Mouse (Mus musculus): ENCODE measurements at regions not wholly inside any gene's neighbourhood (a gene's known extent, or its start where the extent isn't known, plus 50 kb on each side); places are given as distances from the start of the nearest gene placed in this dataset.

DNA sequence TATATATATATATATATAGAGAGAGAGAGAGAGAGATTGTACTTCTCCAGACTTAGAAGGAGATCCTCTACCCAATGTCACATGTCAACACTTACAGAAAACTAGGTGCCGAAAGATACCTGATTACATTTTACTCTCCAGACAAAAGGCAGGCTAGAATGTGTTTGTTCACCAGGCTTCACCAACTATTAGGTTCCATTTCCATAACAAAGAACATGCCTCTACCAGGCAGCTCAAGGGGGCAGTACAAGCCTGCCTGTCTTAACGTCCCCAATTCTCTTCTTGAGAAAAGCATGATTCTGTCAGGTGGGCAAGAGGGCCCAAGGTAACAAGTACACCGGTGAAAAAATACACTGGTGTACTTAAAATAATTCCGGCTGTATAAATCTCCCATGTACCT, 72.8 kb upstream of the Med14 start:
- no peak for DNase-seq

DNA sequence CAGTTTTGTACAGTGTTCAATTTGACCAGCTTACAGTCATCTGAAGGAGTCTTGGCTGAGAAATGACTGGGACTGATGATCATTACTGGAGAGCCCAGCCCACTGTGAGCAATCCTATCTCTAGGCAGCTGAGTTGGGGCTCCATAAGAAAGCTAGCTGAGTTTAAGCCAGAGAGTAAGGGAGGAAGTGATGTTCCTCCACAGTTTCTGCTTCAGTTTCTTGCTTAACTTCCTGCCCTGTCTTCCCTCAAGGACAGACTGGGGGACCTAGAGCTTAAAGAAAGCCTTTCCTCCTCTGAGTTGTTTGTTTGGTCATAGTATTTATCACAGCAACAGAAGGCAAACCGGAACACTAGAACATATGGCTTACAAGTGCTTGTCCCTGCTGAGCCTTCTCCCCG, 70.8 kb upstream of the Med14 start:
- no peak for DNase-seq

DNA sequence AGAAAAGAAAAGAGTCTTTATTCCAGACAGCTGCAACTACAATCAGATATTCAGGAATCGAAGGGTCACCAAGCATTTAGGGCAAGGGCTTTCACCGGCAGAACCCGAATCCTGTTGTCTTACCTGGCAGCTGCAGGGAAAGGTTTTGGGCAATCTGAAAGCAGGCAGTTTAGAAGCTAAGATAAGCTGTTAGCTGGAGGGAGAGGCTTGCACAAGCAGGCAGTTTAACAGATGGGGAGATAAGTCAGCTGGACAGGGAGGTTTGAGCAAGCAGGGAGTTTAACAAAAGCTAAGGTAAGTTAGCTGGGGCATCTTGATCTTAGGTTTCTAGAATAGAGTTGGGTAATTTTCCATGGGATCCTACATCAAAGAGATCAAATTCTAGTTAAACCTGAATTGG, 67.3 kb upstream of the Med14 start:
- no peak for DNase-seq

DNA sequence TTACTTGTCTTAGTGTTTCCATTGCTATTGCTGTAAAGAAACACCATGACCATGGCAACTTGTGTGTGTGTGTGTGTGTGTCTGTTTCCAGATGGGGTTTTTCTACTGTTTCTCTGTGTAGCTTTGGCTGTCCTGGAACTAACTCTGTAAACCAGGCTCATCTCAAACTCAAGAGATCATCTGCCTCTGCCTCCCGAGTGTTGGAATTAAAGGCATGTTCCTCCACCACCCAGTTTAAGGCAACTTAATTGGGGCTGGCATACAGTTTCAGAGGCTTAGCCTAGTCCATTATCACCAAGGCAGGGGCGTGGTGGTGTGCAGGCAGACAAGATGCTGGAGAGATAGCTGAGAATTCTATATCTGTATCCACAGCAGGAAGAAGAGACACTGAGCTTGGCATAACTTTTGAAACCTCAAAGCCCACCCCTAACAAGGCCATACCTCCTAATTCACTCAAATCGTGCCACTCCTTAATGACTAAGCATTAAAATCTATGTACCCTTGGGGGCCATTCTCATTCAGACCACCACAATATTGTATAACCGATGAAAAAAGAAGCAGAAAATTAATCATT, 65.5 kb upstream of the Med14 start:
- DNase-seq, result no peak

DNA sequence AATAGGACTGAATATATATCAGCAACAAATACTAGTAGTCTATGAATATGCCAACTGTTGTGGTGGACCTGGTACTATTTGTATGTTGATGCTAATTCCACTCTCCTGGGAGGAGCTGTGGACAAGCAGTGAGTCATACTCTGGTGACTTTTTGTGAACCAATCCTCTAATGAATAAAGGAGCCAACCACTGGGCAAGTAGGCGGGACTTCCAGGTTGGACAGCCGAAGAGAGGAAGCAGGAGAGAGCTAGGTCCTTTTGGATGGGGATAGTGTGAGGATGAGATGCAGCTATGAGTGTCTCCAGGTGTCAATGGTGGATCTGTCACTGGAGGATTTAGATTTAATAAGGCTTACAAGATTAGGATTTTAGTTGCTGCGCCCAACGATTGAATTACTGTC, 64.8 kb upstream of the Med14 start:
- DNase-seq, result no peak

DNA sequence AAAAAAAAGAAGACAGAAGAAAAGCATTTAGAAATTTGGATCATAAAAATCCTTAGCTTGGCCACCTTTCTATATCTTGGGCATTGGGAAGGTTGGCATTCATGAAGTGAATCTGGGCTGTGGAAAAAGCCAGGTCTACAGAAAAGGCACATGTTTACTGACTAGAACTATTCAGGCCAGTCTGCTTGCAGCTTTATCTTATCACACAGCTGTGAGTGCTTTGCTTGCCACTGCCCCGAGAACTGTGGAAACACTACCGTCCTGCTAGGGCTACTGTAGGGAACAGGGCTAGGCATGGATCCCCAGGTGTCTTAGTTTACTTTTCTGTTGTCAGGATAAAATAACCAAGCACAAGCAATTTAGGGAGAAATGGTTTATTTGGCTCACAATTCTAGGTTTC, 63.4 kb upstream of the Med14 start:
- DNase-seq, result no peak

DNA sequence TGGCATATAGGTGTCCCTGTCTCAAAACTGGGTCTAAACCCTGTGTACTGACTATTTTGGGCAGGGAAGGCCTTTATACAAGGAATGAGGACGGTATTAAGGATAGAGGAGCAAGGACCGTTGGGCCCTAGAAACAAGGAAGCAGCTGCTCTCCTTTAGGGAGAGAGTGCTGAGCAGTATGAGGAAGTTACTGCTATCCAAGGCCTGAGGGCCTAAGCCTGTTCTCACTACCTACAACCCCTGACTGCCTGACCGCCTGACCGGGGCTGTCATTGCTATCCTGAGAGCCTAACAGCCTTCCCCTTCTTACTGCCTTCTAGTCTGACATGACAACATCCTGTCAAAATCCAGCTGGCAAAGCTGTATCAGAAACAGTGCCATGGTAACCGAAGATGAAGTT, 62.6 kb upstream of the Med14 start:
- no peak for DNase-seq

DNA sequence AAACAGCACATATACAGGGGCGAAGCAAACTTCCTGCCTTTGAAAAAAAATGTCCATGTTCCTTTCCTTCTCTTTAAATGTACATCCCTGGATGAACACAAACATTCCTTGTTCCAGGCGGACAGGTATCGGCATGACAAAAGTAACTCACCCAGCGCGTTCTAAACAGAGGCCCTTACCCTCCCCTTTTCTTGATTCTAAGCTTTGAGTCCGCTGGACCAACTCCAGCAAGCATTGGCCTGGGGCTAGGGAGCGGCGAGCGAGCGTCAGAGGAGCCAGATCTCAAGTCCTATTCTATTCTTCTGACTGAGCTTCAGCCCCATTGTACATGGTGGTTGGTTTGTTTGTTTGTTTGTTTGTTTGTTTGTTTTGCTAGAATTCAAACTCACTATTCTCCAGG, 60.9 kb upstream of the Med14 start:
- DNase-seq, result no peak

DNA sequence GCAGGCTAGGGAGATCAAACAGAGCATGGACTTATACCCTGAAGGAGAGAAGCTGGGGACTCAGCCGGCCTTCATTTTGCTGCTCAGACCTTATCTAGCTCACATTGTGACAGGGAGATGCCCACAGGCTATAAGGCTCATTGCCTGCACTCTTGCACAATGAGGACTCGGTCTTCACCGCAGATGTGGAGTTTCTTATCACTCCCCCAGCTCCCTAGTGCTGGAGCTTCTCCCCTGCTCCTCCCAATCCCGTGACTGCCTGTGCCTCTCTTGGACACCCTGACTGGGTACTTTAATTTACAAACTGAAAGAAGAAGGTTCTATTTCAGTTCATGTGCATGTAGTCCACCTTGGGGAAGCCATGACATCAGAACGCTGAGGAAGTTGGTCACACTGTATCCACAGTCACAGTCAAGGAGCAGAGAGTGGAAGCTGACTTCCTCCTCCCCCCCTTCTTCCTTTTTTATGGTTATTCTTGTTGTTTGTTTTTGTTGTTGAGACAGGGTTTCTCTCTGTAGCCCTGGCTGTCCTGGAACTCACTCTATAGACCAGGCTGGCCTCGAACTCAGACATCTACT, 51.3 kb upstream of the Med14 start:
- no peak for DNase-seq

Data from cerebellum, adult 8-10 months (tissue).